Mouse (Mus musculus) ES-Bruce4 (cell line): ENCODE results near the gene Tlx3.

Experiments used
- CTCF ChIP-seq: IDR thresholded peaks from one replicate; pipeline ENCODE4 v1.8.1; 2011; ENCODE audit warnings: low read depth, low read length
- EP300 ChIP-seq: IDR thresholded peaks from 2 replicates; pipeline ENCODE4 v1.6.1; 2011; ENCODE audit warnings: low read depth, low read length; ENCODE audit not compliant: insufficient read depth

DNA sequence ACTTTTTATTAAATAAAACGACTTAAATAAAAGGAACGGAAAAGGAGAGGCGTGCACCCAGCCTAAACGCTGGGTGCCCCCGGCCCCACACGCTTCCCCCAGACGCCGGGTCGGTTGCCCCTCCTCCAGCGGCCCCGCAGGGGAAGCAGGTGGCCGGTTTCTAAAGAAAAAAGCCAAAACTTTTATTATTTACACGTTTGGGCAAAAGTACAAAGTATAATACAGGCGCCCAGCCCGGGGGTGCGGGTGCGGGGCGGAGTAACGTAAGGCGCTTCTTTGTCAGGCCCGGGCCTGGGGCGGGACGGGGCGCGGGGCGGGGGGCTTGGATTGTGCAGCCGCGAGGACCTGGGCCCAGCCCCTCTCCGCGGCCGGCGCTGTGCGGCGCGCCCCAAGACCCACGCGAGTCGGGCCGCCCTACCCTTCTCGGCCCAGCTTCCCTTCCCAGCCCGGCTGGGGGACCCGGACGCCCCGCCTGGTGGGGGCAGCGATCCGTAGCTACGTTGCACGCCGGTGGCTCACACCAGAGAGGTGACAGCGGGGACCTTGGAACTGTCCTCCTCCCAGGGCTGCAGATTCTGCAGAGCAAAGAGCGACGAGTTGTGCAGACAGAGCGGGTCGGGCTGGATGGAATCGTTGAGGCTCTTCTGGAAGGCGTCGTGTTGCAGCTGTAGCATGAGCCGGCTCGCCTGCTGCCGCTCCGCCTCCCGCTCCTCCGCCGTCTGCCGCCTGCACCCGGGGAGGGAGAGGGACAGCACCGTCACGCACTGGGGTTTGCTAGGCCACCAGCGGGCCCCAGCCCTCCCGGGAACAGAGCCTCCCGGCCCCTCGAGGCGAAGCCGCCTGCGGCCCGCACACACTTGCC, 2.4 kb downstream of the Tlx3 start:
- no peak for TF ChIP-seq CTCF
- no peak for TF ChIP-seq EP300
